Mouse (Mus musculus): ENCODE results near the gene Tkt.
"Not testable (repeated sequence)": the region's sequence is repeated elsewhere in the genome, so short reads cannot be mapped to it uniquely, and the experiment has no call there.

Gene Tkt

GRCm38 (mm10) chr14:30556651-30557050, 8.5 kb downstream of the Tkt start:
- DNase-seq, result no peak

- no peak for DNase-seq
Observed at GRCm38 (mm10) chr14:30557730-30558129, 9.6 kb downstream of the Tkt start.

- DNase-seq, result no peak
Observed at GRCm38 (mm10) chr14:30559321-30559850, 11.2 kb downstream of the Tkt start.

- DNase-seq, result no peak
Observed at GRCm38 (mm10) chr14:30560803-30561389, 12.7 kb downstream of the Tkt start.

GRCm38 (mm10) chr14:30561470-30562187, 13.5 kb downstream of the Tkt start:
- no peak for DNase-seq

- no peak for DNase-seq
Observed at GRCm38 (mm10) chr14:30562343-30562742, 14.2 kb downstream of the Tkt start.

- no peak for DNase-seq
Observed at GRCm38 (mm10) chr14:30564451-30564850, 16.3 kb downstream of the Tkt start.

- no peak for DNase-seq
Observed at GRCm38 (mm10) chr14:30566317-30566716, 18.2 kb downstream of the Tkt start.

GRCm38 (mm10) chr14:30568016-30568415, 19.9 kb downstream of the Tkt start:
- no peak for DNase-seq

- no peak for DNase-seq
Observed at GRCm38 (mm10) chr14:30570303-30570702, 22.1 kb downstream of the Tkt start.

GRCm38 (mm10) chr14:30572253-30572652, 24.1 kb downstream of the Tkt start:
- DNase-seq, result no peak

GRCm38 (mm10) chr14:30573235-30573634, 25.1 kb downstream of the Tkt start:
- DNase-seq, result no peak

- peak; percentile 47 to 77 for DNase-seq
Observed at GRCm38 (mm10) chr14:30573983-30574584, 25.9 kb downstream of the Tkt start.

- DNase-seq, result no peak
Observed at GRCm38 (mm10) chr14:30575791-30576190, 27.6 kb downstream of the Tkt start.

GRCm38 (mm10) chr14:30576260-30576659, 28.1 kb downstream of the Tkt start:
- DNase-seq, result no peak

GRCm38 (mm10) chr14:30577303-30578062, 29.3 kb downstream of the Tkt start:
- not testable (repeated sequence) for DNase-seq

GRCm38 (mm10) chr14:30579180-30579579, 31.0 kb downstream of the Tkt start:
- DNase-seq, result no peak

- no peak for DNase-seq
Observed at GRCm38 (mm10) chr14:30579882-30580281, 31.7 kb downstream of the Tkt start.

GRCm38 (mm10) chr14:30581238-30581637, 33.1 kb downstream of the Tkt start:
- DNase-seq, result no peak

- DNase-seq, result no peak
Observed at GRCm38 (mm10) chr14:30584077-30584476, 35.9 kb downstream of the Tkt start.

- DNase-seq, result no peak
Observed at GRCm38 (mm10) chr14:30584497-30585251, 36.5 kb downstream of the Tkt start.

GRCm38 (mm10) chr14:30585323-30585722, 37.2 kb downstream of the Tkt start:
- no peak for DNase-seq
